Mouse (Mus musculus): Measurements from ENCODE around the gene Gm5930. TPM values are rescaled to one million over a fixed set of nuclear protein-coding genes. Genes with fewer than 3 reads are reported as not detected.

Gene Gm5930
- total RNA-seq, 1 experiment, result 0.09 TPM

Other genes with a start within 250 kb of the Gm5930 start
- gene Ear2, start 235.9 kb downstream of the Gm5930 start, total RNA-seq (2012; rRNA removed), result not detected in 2 replicates
- gene Gm3327, start 214.7 kb downstream of the Gm5930 start, total RNA-seq (2012; rRNA removed), result not detected in 2 replicates
- not detected in 2 replicates for gene Gm8212, start 140.9 kb downstream of the Gm5930 start, total RNA-seq (2012; rRNA removed)
- gene 4930503E14Rik, start 125.3 kb downstream of the Gm5930 start, total RNA-seq (2012; rRNA removed), result not detected in 2 replicates
- not detected in 2 replicates for gene Gm8220, start 53.0 kb downstream of the Gm5930 start, total RNA-seq (2012; rRNA removed)
- not detected in 2 replicates for gene Gm8229, start 26.8 kb upstream of the Gm5930 start, total RNA-seq (2012; rRNA removed)
- not detected in 2 replicates for gene Gm3371, start 72.1 kb upstream of the Gm5930 start, total RNA-seq (2012; rRNA removed)
- gene Gm8232, start 95.1 kb upstream of the Gm5930 start, total RNA-seq (2012; rRNA removed), result not detected in 2 replicates
- not detected in 2 replicates for gene BC061237, start 153.9 kb upstream of the Gm5930 start, total RNA-seq (2012; rRNA removed)
- gene Gm17093, start 179.7 kb upstream of the Gm5930 start, total RNA-seq (2012; rRNA removed), result not detected in 2 replicates
- not detected in 2 replicates for gene Gm8247, start 244.6 kb upstream of the Gm5930 start, total RNA-seq (2012; rRNA removed)